Mouse (Mus musculus) adrenal gland, postnatal 10 days (tissue): ENCODE results near the gene Map7d2. TPM values are rescaled to one million over a fixed set of nuclear protein-coding genes. Genes with fewer than 3 reads are reported as not detected.

Experiments
- DNase-seq: peaks from one replicate; pipeline ENCODE4 v3.0.0; 2021; ENCODE audit warnings: mixed read lengths
- total RNA-seq, 2 experiments: library from RNA; stranded (reverse); gene quantifications; 2 replicates each; pipeline ENCODE4 v1.2.3; 2021

Map7d2 gene
- total RNA-seq, 2 experiments from 2014 or later = 2.6 to 3.1 TPM

GRCm38 (mm10) chrX:159509847-159510715 is 95.7 kb downstream of the Map7d2 start:
- no peak for DNase-seq

DNA sequence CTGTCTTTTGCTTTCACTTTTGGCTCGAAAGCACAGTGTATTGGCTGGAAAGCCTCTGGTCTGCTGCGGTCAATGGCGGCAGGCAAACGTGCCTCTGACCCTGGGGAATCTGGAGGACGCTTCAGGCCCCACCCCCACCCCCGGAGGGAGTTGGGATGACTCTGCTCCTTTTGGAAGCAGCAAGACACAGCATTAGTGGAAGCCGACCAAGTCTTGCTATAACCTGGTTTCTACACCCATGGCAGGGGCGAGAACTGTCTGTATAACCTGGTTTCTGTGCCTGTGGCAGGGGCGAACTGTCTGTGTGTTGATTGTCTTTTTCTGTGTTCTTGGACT is 96.3 kb downstream of the Map7d2 start:
- DNase-seq = peak; percentile 2

GRCm38 (mm10) chrX:159515599-159515998 is 101.2 kb downstream of the Map7d2 start:
- DNase-seq = no peak

DNA sequence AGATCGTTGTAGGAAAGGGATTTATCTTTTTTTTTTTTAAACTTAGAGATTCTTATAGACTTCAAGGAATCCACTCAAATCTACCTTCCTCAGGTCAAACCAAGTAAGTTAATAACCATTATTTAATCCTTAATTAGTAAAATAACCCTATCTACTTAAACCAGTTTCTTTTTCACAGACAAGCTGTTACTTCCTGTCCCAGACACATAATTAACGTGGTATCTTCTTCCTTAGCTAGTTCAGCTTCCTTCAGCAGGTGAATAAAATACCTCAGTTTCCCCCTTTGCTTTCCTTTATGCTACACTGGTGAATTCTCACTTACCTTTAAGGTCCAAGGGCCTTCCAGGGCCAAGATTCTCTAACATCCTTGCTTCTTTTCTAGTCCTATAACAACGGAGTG is 107.4 kb downstream of the Map7d2 start:
- no peak for DNase-seq

DNA sequence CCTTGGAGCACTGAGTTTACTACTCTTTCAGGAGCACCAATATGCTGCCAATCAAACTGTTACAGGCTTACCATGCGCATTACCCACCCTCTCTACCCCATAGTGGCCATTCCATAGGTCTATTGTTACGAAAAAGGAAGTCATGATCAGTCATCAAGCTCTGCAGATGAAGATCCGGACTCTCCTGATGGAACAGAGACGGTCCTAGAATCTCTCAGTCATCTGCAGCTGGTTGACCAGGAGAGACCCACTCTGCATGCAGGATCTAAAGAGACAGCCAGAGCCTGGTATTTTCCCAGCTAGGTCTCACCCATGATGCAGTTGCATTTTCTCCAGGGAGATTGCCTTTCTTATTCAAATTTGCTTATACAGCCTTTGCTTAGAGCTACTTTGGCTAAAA is 108.3 kb downstream of the Map7d2 start:
- DNase-seq = no peak

DNA sequence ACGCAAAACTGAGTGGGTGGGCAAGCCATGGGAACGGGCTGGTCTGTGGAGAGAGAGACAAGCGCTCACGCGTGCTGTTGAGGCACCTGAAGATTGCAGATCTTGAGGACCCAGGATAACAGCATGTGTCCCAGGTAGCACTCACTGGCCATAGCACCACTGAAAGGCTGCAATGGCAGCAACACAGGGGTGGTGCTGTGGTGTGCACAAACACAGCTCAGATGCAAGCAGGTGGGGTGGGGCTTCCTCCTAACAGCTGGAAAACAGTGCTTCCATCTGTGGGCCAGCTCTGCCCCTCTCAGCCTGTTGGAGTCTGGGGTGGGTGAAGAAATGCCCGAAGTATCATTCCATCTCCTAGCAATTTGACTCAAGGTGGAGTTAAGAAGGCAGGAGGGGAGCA is 112.0 kb downstream of the Map7d2 start, which contains the start of gene Bclaf3:
Gene Bclaf3, plus strand, starts transcription at position 301 of the 400 bp plus-strand sequence.
- no peak for DNase-seq

GRCm38 (mm10) chrX:159532427-159532810 is 118.0 kb downstream of the Map7d2 start:
- peak; percentile 97 for DNase-seq

- DNase-seq = peak; percentile 45
Measured at GRCm38 (mm10) chrX:159532811-159533462, 118.6 kb downstream of the Map7d2 start.

- no peak for DNase-seq
Measured at GRCm38 (mm10) chrX:159541936-159542335, 127.6 kb downstream of the Map7d2 start.

- DNase-seq = no peak
Measured at GRCm38 (mm10) chrX:159547093-159547492, 132.7 kb downstream of the Map7d2 start.

Other genes starting within 250 kb of the Map7d2 start
- 10 to 100 TPM; 49.3 to 55.5 TPM for gene Rps6ka3, start 204.3 kb upstream of the Map7d2 start, total RNA-seq
- gene Eif1ax, start 42.4 kb upstream of the Map7d2 start, total RNA-seq = 100 to 1,000 TPM in 1 of 2 experiments, 10 to 100 TPM in 1; 96.9 to 101 TPM
- 10 to 100 TPM in 1 of 2 experiments, 1 to 10 TPM in 1; 6.8 to 10.1 TPM for gene Bclaf3, start 112.1 kb downstream of the Map7d2 start, total RNA-seq
- gene Sh3kbp1, start 212.7 kb downstream of the Map7d2 start, total RNA-seq = 10 to 100 TPM; 52.6 to 58.7 TPM